Comparison of ENCODE assay signal across 8 mouse cellular contexts in genomic region chr14:118180711-118181177, GRCm38 (mm10). TPM values are rescaled to one million over a fixed set of nuclear protein-coding genes. Genes with fewer than 3 reads are reported as not detected.
DNase-seq lines count a peak whose midpoint lies in the region; ATAC-seq lines count a peak whose summit lies in the region.

No protein-coding gene starts in this region.

- WGBS in intestine, embryonic 16.5 days = 2% methylated on average over 10 of the region's 10 CpGs
- 3% methylated on average over 10 of the region's 10 CpGs for WGBS in midbrain, embryonic 13.5 days

- H3K4me1 ChIP-seq in intestine, embryonic 16.5 days (ENCODE audit: control insufficient read depth, insufficient read depth, low read length) = 0 out of 2 replicates have a peak, but pooled peaks cover 3% of the 10 kb centered on the region
- peaks cover 4% of the 10 kb centered on the region; the same call in 1 of the 2 replicates for H3K4me1 ChIP-seq in midbrain, embryonic 13.5 days (replicated peaks)

- peak overlapping the region; percentile 63 for H3K27ac ChIP-seq in intestine, embryonic 16.5 days (ENCODE audit: low read length)
- H3K27ac ChIP-seq in midbrain, embryonic 13.5 days = peak overlapping the region; percentile 73

- DNase-seq in right cerebral cortex, adult 18-20 months = peak; percentile 54
- no peak for DNase-seq in right cerebral cortex, postnatal 36 days (ENCODE audit: low spot score in 2 of 2)
- DNase-seq in cerebellum, postnatal 25 days = peak; percentile 61 to 76
- DNase-seq in gastrocnemius, postnatal 14 days = peak; percentile 23
- peak; percentile 53 for DNase-seq in liver
- DNase-seq in thymus, postnatal 36 days = no peak

- peak overlapping the region; percentile 69 for H3K9ac ChIP-seq in intestine, embryonic 16.5 days (ENCODE audit: low read depth, low read length)
- peak overlapping the region; percentile 64 for H3K9ac ChIP-seq in midbrain, embryonic 13.5 days (replicated peaks)

- intact Hi-C loops in gastrocnemius, postnatal 14 days (cut with DNase I; ENCODE audit: low total_unique reads) = no loop called here

- H3K4me3 ChIP-seq in intestine, embryonic 16.5 days (ENCODE audit: low read length) = peak overlapping the region; percentile 64
- peak overlapping the region; percentile 47 for H3K4me3 ChIP-seq in midbrain, embryonic 13.5 days (replicated peaks)

- no peaks in the 10 kb centered on the region for H3K9me3 ChIP-seq in intestine, embryonic 16.5 days (ENCODE audit: control insufficient read depth, low read length)
- no peaks in the 10 kb centered on the region for H3K9me3 ChIP-seq in midbrain, embryonic 13.5 days

- H3K4me2 ChIP-seq in intestine, embryonic 16.5 days (ENCODE audit: low read depth, low read length) = peak overlapping the region; percentile 67
- H3K4me2 ChIP-seq in midbrain, embryonic 13.5 days (replicated peaks) = peak overlapping the region; percentile 56

- ATAC-seq in intestine, embryonic 16.5 days = peak; percentile 87
- ATAC-seq in midbrain, embryonic 13.5 days = peak; percentile 85

- no peaks in the 10 kb centered on the region for H3K27me3 ChIP-seq in intestine, embryonic 16.5 days (replicated peaks; ENCODE audit: control insufficient read depth, insufficient read depth, low read length)
- peaks cover 3% of the 10 kb centered on the region; the same call in 1 of the 2 replicates for H3K27me3 ChIP-seq in midbrain, embryonic 13.5 days

- no peaks in the 10 kb centered on the region for H3K36me3 ChIP-seq in intestine, embryonic 16.5 days (ENCODE audit: control insufficient read depth, insufficient read depth, low read length)
- H3K36me3 ChIP-seq in midbrain, embryonic 13.5 days = no peaks in the 10 kb centered on the region

RNA-seq across cellular contexts. Expression of gene Gpr180, which starts 43.8 kb away (rescaled TPM):
- total RNA-seq in gastrocnemius, postnatal 14 days (2021) = 10 to 100 TPM; 23.3 to 28.8 TPM
- 42.3 and 43.1 TPM in 2 replicates for polyA plus RNA-seq in intestine, embryonic 16.5 days (2015; fragmentation: Nextera tagmentation; extraction: Ambion mirVana)
- 33.4 and 34.6 TPM in 2 replicates for polyA plus RNA-seq in midbrain, embryonic 13.5 days (2015; fragmentation: Nextera tagmentation; extraction: Ambion mirVana)

RNA-seq across cellular contexts. Expression of gene Tgds, which starts 48.2 kb away (rescaled TPM):
- 1 to 10 TPM; 5.5 to 7.0 TPM for total RNA-seq in gastrocnemius, postnatal 14 days (2021)
- polyA plus RNA-seq in intestine, embryonic 16.5 days (2015; fragmentation: Nextera tagmentation; extraction: Ambion mirVana) = 31.4 and 31.8 TPM in 2 replicates
- 20.8 and 21.0 TPM in 2 replicates for polyA plus RNA-seq in midbrain, embryonic 13.5 days (2015; fragmentation: Nextera tagmentation; extraction: Ambion mirVana)

RNA-seq across cellular contexts. Expression of gene Sox21, which starts 56.1 kb away (rescaled TPM):
- not detected for total RNA-seq in gastrocnemius, postnatal 14 days (2021)
- polyA plus RNA-seq in intestine, embryonic 16.5 days (2015; fragmentation: Nextera tagmentation; extraction: Ambion mirVana) = not detected in 2 replicates
- 12.2 and 16.7 TPM in 2 replicates for polyA plus RNA-seq in midbrain, embryonic 13.5 days (2015; fragmentation: Nextera tagmentation; extraction: Ambion mirVana)

Comparison
In these comparisons a context has a peak if more than half of its experiments do, and no peak if none do; other contexts are left out.
1. DNase-seq: peak in right cerebral cortex, adult 18-20 months (single experiment), cerebellum, postnatal 25 days (2 of 2), gastrocnemius, postnatal 14 days (single experiment) and liver (single experiment); none in right cerebral cortex, postnatal 36 days (0 of 2) and thymus, postnatal 36 days (0 of 2).
2. RNA of gene Sox21, which starts 56.1 kb away (polyA plus RNA-seq): 12.2 to 16.7 TPM in midbrain, embryonic 13.5 days; not detected in intestine, embryonic 16.5 days; every median in the first group is over 10 times any median in the second.